Mouse (Mus musculus): ENCODE results near the gene Rassf6.

- TF ChIP-seq CTCF (IDR thresholded peaks at IDR 0.05; ENCODE audit: borderline replicate concordance, extremely low read depth, insufficient read depth, insufficient read length) = no peak
- TF ChIP-seq POLR2A (IDR thresholded peaks at IDR 0.05; ENCODE audit: borderline replicate concordance, extremely low read depth, insufficient read depth, insufficient read length, poor library complexity, severe bottlenecking) = no peak
These were observed 21.4 kb upstream of the Rassf6 start for GRCm38 (mm10) chr5:90661852-90662251.

All from brain, embryonic 14.5 days (tissue).